Mouse (Mus musculus) telencephalon, adult 2 months (tissue): ENCODE data around the gene Fip1l1.
A peak's percentile ranks its signal among the peaks of the same experiment; 100 is the strongest.

Source experiments
- DNase-seq: peaks from one replicate; pipeline ENCODE4 v3.0.0-alpha.2; 2011; ENCODE audit warnings: low read depth, low spot score

The Fip1l1 gene

DNA sequence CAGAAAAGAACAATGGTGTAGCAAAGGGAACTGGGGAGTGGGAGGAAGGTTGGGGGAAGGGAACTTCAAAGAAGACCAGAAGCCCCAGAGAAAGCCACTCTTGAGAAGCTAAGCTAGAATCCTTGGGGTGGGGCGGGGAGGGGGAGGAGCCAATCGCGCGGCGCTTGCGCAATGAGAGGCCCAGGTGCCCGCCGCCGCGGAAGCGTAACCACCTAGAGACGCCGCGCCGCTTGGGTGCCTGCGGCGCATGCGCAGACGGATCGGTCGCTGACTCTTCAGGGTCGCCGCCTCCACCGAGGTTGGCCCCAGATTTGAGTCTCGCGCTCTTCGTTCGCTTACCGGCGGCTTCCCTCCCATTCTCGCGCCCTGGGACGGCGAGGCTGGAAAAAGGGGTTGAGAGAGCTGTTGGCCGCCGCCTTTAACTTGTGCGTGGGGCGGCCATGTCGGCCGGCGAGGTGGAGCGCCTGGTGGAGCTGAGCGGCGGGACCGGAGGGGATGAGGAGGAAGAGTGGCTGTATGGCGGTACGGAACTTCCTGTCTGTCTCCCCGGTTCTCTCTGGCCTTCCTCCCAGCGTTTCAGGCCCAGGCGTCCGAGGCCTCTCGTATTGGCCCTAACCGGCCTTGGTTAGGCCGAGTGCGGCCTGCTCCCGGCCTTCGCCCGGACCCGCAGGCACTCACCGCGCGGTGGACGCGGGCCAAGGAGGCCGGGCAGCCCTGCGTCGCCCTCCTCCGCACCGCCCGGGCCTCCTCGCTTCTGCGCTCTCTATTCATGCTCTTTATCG, at the start of gene Fip1l1:
Gene Fip1l1 (plus strand): TSS at position 210 of the 782 bp plus-strand sequence.
- DNase-seq, result peak; percentile 90

- no peak for DNase-seq
These were observed 42.5 kb upstream of the Fip1l1 start for GRCm38 (mm10) chr5:74492705-74493104.

DNA sequence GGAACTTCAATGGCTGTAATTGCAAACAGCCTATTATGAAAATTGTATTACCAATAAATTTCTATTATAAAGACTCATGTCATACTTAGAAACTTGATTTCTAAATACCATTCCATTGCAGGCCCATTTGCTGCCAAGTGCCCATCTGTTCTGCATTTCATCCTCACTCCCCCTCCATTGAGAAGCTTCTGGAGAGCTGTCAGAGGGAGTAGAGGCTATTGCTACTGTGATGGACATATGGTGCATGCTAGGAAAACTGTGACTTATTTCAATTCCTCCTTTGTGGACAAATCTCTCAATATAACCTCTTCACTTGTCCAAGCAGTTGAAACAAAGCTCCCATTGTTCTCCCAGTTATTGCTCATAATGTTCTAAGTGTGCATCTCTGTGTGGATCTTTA, 23.6 kb upstream of the Fip1l1 start:
- DNase-seq, result peak; percentile 53

- no peak for DNase-seq
These were observed 8.2 kb upstream of the Fip1l1 start for GRCm38 (mm10) chr5:74527025-74527424.

DNA sequence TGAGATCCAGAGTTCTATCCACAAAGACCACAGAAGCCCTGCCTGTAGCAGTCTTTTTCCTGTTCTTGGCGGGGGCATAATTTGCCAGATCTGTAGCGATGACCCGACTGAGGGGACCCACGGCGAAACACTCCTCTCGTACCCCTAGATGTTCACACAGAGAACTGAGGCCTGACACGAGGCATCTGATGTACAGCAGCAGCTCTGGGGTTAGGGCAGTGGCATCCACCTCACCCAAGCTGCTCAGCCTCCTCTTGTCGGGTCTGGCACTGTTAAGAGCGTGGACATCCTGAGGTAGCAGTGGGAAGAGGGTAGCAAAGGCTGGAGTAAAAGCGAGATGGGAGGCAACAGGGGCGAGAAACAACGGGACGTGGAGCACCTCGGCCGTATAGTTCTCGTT, 4.5 kb upstream of the Fip1l1 start:
- DNase-seq, result no peak

DNA sequence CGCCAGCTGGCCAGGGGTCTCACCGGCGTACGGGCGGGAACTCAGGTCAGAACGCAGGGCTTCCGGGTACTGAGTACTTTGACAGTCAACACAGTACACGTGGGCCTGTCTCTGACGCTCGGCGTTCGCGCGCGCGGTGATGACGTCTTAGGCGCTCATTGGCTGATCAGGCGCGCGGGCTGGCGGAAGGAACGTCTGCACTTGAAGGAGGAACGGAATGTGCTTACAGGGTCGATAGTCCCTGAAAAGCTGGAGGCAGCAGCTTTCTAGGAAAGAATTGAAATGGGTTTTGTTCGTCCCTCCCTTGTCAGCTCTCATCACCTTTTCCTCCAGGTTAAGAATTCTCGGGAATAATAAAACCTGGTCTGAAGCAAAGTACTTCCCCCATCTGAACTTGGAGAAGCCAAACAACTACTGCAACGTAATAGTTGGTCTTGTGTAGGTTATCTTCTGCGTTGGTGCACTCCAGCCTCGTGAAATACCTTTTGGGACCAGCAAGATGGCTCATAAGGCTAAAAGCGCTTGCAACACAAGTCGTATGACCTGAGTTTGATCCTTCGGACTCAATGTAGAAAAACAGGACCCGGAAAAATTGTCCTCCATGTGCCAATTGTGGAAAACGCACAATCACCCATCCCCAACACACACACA, 3.5 kb upstream of the Fip1l1 start, which contains the start of gene Scfd2:
Gene Scfd2 (minus strand): TSS at position 130 of the 651 bp plus-strand sequence.
- DNase-seq, result peak; percentile 90

- DNase-seq, result no peak
These were observed 1.1 kb downstream of the Fip1l1 start for GRCm38 (mm10) chr5:74536180-74536947.

DNA sequence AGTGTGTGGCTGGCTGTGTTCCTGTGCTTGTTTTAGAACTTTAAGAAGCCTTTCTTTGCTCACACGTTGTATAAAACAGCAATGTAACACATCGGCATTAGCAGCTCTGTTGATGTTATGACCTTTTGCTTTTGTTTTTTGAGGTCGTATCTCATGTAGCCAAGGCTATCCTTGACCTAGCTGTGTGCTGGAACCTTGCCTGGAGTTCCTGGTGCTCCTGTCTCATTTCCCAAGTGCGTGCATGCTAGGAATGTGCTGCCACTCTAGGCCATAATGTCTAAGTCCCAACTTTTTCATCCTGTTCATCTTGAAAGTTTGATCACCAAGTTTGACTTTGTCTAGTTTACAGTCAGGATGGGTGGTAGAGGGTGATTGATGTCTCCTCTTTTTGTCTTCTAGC, 10.4 kb downstream of the Fip1l1 start:
- DNase-seq, result no peak

GRCm38 (mm10) chr5:74549566-74549965, 14.3 kb downstream of the Fip1l1 start:
- peak; percentile 29 for DNase-seq

DNA sequence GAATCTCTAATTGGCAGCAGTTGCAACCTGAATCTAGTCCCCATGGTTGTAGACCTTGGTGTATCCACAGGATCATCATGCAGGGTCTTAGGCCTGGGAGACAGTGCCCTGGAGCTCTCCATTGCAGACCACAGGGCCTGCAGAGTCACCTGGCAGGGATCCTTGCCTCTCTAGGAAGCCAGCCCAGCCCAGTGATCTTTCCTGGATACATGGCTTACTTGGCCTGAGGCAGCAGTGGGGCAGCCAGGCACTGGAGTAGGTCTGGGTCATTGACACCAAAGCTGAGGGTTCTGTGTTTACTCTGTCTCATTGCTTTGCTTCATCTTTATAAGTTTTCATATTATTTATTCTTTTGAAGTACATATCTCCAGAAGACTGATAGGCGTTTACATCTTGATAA, 25.9 kb downstream of the Fip1l1 start:
- no peak for DNase-seq

DNA sequence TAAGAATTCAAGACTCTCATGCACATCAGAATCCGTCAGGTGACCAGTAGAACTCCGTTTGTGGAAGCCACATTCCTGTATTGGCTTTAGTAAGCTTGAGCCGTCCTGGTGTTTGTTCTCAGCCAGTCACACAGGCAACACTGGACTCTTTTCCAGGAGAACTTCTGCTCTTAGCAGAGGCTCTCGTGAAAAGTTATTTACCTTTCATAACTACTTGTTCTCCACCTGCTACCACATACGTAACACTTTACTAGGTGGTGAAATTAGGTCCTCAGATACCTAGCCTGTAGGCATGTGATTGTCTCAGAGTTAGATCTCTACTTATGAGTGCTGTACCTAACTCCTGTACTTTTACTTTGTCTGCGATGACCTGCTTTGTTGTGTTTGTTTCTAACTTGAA, 36.5 kb downstream of the Fip1l1 start:
- no peak for DNase-seq

- no peak for DNase-seq
These were observed 53.9 kb downstream of the Fip1l1 start for GRCm38 (mm10) chr5:74589133-74589532.

DNA sequence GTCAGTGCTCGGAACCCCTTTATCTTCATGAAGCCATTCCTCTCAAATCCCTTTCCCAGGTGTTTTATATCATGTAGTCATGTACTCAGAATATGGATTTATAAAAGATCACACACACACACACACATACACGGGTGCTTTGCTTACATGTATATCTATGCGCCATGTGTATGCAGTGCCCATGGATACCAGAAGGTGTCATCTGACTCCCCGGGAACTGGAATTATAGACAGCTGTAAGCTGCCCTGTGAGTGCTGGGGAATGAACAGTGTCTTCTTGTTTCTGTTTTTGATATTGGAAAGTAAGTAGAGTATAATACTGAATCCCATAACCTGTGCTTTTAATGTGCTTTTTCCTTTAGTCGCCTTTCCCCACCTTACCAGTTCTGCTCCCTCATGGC, 56.2 kb downstream of the Fip1l1 start:
- DNase-seq, result no peak

DNA sequence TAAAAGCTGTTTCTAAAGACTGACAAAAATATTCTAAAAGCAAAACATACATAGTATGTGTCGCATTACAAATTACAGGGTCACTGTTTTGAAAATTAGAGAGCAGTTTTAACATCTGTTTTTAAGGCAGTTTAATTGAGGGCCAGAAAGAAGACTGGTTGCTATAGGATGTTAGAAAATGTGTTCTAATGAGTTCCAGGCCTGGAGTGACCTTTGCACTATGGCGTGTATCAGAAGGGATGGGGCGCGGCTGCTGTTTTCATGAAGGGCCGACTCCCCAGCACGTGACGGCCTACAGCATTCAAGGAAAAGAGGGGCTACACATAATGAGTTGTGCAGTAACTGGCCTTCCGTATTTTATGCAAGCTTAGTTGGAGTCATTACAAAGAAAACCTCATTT, 57.9 kb downstream of the Fip1l1 start:
- DNase-seq, result no peak

DNA sequence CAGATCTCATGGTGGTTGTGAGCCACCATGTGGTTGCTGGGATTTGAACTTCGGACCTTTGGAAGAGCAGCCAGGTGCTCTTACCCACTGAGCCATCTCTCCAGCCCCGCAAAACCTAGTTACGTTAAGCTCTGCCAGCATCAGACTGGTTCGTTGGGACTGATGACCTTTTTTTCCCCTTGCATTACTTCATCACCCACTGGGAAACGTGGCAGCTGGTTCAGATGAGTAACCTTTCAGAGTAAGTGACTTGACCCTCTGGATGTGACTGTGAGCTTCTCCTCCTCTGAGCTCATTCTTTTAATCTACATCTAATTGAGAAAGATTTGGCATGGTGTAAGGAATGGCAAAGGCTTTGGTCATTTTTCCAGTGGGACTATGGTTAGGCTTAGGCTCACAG, 64.8 kb downstream of the Fip1l1 start:
- no peak for DNase-seq

DNA sequence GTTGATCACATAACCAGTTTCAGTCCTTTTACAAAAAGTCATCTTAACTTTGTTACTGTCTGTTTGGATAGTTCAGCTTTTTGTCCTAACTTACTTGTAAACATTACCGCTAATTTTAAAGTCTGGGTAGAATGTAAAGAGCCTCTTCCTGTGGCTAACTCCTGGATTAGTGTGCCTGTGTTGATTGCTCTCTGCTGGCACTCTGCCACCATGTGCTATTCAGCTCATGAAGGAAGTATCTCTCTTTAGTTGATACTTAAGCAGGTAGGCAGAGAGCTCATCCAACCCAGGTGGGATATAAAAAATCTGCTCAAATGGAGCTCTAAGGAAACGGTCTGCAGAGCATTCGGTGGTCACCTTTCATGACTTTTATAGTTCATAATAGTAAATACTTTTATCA, 65.9 kb downstream of the Fip1l1 start:
- no peak for DNase-seq

DNA sequence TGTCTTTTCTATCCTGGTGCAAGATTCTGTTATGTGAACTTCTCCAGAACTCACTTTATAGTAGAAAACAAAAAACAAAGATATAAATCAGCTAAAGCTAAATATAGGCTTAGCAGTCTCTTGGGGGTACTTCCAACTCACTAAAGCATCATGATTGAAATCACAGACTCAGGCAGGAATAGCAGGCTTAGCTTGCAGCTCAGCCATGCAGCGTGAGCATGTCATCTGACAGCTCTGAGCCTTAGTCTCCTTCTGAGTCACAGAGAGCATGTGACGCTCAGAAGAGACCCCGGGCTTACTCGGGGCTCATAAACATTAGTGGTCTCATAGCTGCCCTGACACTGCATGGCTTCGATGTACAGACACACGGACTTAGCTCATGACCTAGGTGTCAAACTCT, 66.7 kb downstream of the Fip1l1 start:
- DNase-seq, result no peak

DNA sequence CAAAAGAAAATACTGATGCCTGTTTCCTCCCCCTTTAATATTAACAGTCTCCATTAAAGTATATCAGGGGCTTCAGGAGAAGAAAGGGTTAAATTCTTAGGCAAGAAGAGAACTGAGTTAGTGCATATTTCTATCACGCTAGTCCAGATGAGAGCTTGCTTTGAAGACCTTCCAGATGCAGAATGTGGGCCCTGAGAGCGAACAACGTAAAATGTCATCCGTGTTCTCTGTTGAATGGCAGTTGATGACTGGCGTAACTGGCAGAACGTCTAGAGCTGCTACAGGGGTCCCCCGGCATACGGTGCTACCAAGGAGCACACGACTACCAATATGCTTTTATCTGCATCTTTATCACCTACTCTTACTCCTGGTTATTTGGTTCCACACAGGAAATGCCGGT, 67.1 kb downstream of the Fip1l1 start:
- no peak for DNase-seq

DNA sequence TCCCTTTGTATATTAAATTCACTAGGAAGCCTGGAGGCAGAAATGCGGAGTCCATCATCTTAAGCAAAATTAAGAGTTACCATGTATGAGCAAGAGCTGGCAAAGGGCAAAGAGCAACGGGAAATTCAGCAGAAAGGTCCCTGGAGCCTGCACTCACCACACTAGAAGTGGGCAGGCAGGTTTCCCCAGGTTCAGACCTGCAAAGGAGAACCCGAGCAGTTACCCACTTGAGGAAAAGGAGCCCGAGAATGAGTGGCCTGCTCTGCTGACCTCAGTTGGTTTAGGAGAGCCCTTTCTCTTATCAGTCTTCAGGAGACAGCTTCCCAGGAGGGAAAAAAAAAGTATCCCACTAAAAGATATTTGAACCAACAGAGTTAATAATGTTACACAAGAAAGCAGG, 68.1 kb downstream of the Fip1l1 start:
- no peak for DNase-seq

- no peak for DNase-seq
These were observed 71.0 kb downstream of the Fip1l1 start for GRCm38 (mm10) chr5:74606213-74606612.

GRCm38 (mm10) chr5:74610511-74610910, 75.3 kb downstream of the Fip1l1 start:
- DNase-seq, result no peak

GRCm38 (mm10) chr5:74612713-74613112, 77.5 kb downstream of the Fip1l1 start:
- DNase-seq, result no peak
